ENCODE assay signal across 22 mouse cellular contexts in genomic region chr13:31704199-31704598, GRCm38 (mm10).
"Had no signal": no experiment of that assay in that cellular context is flagged by ENCODE, and none has a peak within 500 bp of the region (broad histone marks: within the 10 kb centered on the region; RNA-seq: fewer than 3 reads in every experiment).

No protein-coding gene starts in this region.

- H3K27ac ChIP-seq: hindbrain, embryonic 13.5 days; hindbrain, embryonic 15.5 days; hindbrain, postnatal 0 days; kidney, embryonic 15.5 days; kidney, postnatal 0 days; limb, embryonic 13.5 days; limb, embryonic 15.5 days; liver, embryonic 12.5 days; liver, embryonic 14.5 days had no signal

- H3K9ac ChIP-seq: forebrain, postnatal 0 days; hindbrain, embryonic 13.5 days; hindbrain, embryonic 15.5 days; kidney, embryonic 15.5 days; limb, embryonic 13.5 days; limb, embryonic 15.5 days; liver, embryonic 12.5 days; liver, embryonic 14.5 days had no signal

- H3K4me3 ChIP-seq: hindbrain, embryonic 13.5 days; hindbrain, embryonic 15.5 days; kidney, embryonic 15.5 days; limb, embryonic 13.5 days; limb, embryonic 15.5 days; liver, embryonic 12.5 days had no signal

- H3K9me3 ChIP-seq: hindbrain, embryonic 13.5 days; hindbrain, embryonic 15.5 days; kidney, embryonic 15.5 days; limb, embryonic 13.5 days; limb, embryonic 15.5 days; liver, embryonic 12.5 days had no signal

- H3K4me1 ChIP-seq: hindbrain, embryonic 13.5 days; hindbrain, embryonic 15.5 days; kidney, embryonic 15.5 days; limb, embryonic 15.5 days; liver, embryonic 12.5 days had no signal

- H3K27me3 ChIP-seq: hindbrain, embryonic 13.5 days; hindbrain, embryonic 15.5 days; liver, embryonic 12.5 days had no signal

- DNase-seq: forebrain, postnatal 0 days; gastrocnemius, postnatal 14 days; gastrocnemius, postnatal 36 days; kidney, adult 11 months; kidney, adult 2 months; kidney, adult 9 months; kidney, postnatal 14 days; kidney, postnatal 36 days; layer of hippocampus, adult 9-11 months; layer of hippocampus, postnatal 36 days; left cerebral cortex, postnatal 4 days; lung, adult 18-20 months had no signal

- ATAC-seq: forebrain, postnatal 0 days; hindbrain, postnatal 0 days; intestine, embryonic 16.5 days; liver, embryonic 12.5 days had no signal

- H3K4me2 ChIP-seq: hindbrain, embryonic 13.5 days; hindbrain, embryonic 15.5 days; kidney, embryonic 15.5 days; limb, embryonic 13.5 days; limb, embryonic 15.5 days; liver, embryonic 12.5 days had no signal

- H3K36me3 ChIP-seq: hindbrain, embryonic 13.5 days; hindbrain, embryonic 15.5 days; kidney, embryonic 15.5 days; limb, embryonic 13.5 days; limb, embryonic 15.5 days; liver, embryonic 12.5 days had no signal
